Mouse (Mus musculus): ENCODE measurements around the gene Spink4.

DNA sequence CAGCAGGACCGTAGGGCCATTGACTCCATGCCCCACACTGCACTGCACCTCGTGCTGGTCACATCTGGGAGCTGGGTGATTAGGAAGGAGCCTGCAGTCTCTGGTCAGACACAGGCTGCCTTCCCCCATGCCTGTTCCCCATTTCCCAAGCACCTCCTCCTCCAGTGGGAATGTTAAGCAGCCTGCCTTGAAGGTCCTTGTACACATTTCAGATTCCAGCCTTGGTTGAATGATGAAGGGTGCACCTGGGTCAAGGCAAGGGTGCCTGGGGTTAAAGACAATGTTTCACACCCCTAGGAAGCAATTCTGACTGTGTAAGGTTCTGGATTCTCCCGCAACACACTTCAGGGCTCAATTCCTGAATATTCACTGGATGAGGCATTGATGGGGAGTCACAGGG lies 1.4 kb downstream of the Spink4 start:
- TF ChIP-seq POLR2A (IDR thresholded peaks at IDR 0.05; ENCODE audit: insufficient read length, low read depth) (no peak), REST (IDR thresholded peaks at IDR 0.05; ENCODE audit: insufficient read depth, insufficient read length) (no peak), MAX (IDR thresholded peaks at IDR 0.05; ENCODE audit: low read depth) (no peak), MYOG (IDR thresholded peaks at IDR 0.05; ENCODE audit: control insufficient read depth in 1 of 3, insufficient read depth in 1 of 3, insufficient read length in 2 of 3, low read depth in 2 of 3) (no peak), E2F4 (IDR thresholded peaks at IDR 0.05; ENCODE audit: insufficient read depth) (no peak), USF1 (IDR thresholded peaks at IDR 0.05; ENCODE audit: low read depth) (no peak), MYOD1 (IDR thresholded peaks at IDR 0.05; ENCODE audit: control insufficient read depth in 1 of 3, insufficient read length in 2 of 3, low read depth in 2 of 3) (no peak), POLR2AphosphoS2 (IDR thresholded peaks at IDR 0.05; ENCODE audit: insufficient read length, low read depth) (no peak), TCF12 (IDR thresholded peaks at IDR 0.05; ENCODE audit: insufficient read depth, poor library complexity, severe bottlenecking) (no peak), SRF (IDR thresholded peaks at IDR 0.05; ENCODE audit: control insufficient read depth, insufficient read length, low read depth) (no peak), TCF3 (IDR thresholded peaks at IDR 0.05; ENCODE audit: insufficient read length, low read depth) (no peak)

Measured in myocyte (in vitro differentiated cells).